Mouse (Mus musculus) brain, embryonic 14.5 days (tissue): Measurements from ENCODE around the gene Dapk3.

ENCODE experiments used
- CTCF ChIP-seq: fragments of 200-500 bp; IDR thresholded peaks from 2 replicates; pipeline ENCODE4 v1.5.1; 2012; ENCODE audit warnings: inconsistent platforms, mild to moderate bottlenecking, moderate library complexity, borderline replicate concordance; ENCODE audit not compliant: insufficient read depth, insufficient read length; ENCODE audit errors: extremely low read depth
- POLR2A ChIP-seq: fragments of 200-500 bp; IDR thresholded peaks from 2 replicates; pipeline ENCODE4 v1.6.1; 2012; ENCODE audit warnings: mild to moderate bottlenecking, inconsistent platforms, borderline replicate concordance; ENCODE audit not compliant: poor library complexity, insufficient read depth, insufficient read length, severe bottlenecking; ENCODE audit errors: extremely low read depth

DNA sequence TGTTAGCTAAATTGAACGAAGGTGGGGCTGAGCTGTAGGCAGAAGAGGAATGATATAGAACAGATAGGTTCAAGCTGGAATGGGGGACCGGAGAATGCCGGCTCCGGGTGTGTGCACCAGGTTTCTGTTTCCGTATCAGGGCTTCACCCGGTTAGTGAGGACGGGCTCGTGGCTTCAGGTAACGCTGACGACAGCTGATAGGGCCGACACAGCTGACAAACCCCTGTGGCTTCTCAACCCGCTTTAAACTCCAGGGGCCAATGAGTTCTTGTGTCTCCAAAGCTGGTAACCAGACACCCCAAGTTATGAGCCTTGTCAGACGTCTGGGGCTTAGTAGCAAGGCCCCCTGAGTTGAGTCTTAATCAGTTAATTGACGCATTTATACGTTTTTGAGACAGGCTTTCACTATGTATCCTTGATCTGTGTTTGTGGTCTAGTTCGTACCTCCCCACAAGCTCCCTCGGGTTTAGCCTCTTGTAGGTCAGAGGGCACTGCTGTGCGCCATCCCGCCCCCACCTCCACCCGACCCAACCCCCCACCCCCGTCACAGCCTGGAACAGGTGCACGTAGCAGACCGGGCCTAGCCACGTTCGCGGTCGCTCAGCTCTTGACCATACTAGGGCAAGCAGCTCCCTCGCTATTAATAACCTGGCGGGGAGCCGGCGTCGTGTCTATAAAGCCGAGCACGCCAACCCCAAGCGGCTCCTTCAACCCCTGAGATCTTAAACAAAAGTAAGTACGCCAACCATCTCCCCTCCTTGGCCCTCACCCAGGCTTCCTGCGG lies 11.4 kb downstream of the Dapk3 start:
- no peak for TF ChIP-seq CTCF
- no peak for TF ChIP-seq POLR2A
